Mouse (Mus musculus) testis, postnatal 14 days (tissue): ENCODE data around the gene Ranbp2.
"Not testable (repeated sequence)": the region's sequence is repeated elsewhere in the genome, so short reads cannot be mapped to it uniquely, and the experiment has no call there.

Experiments used
- DNase-seq: peaks from one replicate; pipeline ENCODE4 v3.0.0; 2021; ENCODE audit warnings: low spot score

Gene Ranbp2

DNA sequence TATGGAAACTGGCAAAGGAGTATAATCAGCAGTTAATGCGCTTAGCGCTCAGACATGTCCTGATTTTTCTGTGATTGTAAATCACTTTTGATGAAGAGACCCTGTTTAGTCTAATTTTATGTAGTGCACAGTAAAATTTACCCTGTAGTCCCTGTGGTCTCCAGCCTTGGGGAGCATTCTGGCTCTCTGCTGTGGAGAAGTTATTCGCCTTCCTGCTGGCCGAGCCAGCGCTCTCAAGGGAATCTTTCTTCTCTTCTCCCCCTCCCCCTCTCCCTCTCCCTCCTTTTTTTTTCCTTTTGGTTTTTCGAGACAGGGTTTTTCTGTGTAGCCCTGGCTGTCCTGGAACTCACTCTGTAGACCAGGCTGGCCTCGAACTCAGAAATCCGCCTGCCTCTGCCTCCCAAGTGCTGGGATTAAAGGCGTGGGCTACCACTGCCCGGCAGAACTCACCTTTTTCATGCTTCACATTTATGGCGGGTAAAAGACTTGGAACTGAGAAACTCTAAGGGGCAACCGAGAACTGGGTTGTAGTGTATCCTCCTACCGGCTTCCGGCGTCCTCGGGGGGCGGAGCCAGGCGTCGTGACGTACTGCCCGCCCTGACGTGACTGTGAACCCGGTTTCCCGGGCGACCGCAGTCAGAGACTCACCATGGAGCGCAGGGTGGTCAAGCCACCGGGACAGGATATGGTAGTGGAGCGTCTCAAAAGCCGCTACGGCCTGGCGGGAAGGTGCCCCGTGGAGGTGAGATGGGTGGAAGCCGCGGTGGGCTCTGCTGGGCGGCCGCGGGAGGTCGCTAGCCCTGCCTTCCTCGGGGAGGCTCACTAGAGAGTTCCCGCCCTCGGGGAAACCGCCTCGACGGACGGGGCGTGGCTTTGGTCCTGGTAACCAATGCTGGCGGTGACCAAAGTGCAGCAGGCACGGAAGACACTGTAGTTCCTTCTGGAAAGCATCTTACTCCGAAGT lies 50.9 kb downstream of the Ranbp2 start, which contains the start of gene Ccdc138:
Gene Ccdc138, plus strand, starts transcription at position 629 of the 965 bp plus-strand sequence.
- DNase-seq = peak; percentile 93

DNA sequence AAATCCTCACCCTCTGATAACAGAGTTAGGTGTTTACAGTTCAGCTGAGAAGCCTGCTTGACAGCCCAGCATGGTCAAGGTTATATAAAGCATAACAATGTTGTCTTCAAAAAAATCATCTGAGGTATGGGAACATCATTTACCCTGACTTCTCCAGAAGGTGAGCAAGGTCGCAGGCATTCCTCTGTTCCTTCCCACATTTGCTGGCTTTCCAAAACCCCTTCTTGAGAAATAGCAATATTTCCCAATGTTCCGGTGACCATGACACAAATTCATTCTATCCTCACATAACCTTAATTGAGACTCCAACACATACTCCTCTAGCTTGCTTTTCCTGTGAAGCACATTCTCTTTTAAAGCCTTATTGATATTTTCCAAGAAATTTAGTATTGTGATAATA lies 51.8 kb downstream of the Ranbp2 start:
- DNase-seq = no peak

DNA sequence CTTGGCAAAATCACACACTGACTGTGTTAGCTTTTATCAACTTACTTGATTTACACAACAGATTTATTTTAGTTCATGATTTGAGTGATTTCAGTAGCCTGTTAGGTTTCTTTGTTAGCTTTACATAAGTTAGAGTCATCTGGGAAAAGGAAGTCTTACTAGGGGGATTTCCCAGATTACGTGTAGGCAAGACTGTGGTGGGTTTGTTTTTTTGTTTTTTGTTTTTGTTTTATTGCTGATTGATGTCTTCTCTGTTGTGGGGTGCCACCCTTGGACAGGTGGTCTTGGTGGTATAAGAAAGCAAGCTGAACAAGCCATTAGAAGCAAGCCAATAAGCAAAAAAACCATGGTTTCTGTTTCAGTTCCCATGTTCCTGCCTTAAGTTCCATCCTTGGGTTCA lies 82.6 kb downstream of the Ranbp2 start:
- no peak for DNase-seq

DNA sequence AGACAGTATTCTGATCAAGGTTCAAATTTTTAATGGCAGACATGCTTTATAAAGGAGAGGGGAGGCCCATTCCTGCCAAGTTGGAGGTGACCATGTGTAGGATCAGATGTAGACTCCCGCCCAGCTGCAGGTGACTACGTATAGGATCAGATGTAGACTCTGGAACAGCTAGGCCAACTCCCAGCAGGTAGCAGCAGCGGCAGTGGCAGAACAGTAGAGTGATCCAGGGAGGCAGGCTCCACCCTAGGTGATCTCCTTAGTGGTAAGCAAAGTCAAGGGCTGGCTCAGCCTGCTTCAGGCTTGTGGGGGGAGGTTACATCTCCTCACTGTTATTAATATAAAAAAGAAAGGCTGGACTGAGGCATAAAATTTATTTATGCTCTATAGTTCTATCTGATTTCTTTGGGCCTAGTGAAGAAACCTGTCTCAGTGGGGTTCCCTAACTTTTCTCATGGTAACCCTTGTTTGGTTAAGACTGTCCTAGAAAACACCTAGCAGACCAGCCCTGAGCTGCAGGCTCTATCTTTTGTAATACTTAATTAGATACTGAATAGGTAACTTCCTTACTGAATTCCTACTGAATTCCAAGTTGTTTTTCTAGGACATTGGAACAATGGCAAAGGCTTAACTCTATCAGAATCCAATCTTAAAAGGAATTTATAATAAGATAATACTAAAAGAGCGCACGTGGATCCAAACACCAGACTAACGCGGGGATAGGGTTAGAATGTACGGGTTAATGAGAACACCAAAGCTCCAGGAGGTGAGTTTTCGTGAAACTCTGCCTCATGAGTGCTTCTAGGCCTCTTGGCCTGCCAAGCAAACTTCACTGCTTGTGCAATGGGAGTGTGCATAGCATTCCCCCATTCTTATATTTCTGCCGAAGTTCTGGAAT lies 84.4 kb downstream of the Ranbp2 start:
- DNase-seq = no peak

DNA sequence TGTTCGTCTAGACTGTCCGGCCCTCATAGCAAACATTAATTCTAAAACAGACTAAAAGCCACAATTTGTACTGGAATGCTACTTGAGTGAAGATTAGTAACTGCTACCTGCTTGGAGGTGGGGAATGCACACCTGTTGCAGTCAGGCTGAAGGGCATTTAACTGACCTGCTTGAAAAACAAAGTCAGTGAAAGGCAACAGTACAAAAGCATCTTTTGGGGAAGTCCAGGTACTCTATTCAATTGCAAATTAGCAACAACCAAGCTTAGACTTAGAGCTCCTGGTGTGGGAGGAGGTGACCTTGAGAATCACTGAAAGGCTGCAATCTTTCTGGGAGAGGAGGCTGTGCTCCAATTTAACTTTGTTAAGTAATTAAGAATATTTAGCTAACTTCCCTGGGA lies 85.5 kb downstream of the Ranbp2 start:
- no peak for DNase-seq

DNA sequence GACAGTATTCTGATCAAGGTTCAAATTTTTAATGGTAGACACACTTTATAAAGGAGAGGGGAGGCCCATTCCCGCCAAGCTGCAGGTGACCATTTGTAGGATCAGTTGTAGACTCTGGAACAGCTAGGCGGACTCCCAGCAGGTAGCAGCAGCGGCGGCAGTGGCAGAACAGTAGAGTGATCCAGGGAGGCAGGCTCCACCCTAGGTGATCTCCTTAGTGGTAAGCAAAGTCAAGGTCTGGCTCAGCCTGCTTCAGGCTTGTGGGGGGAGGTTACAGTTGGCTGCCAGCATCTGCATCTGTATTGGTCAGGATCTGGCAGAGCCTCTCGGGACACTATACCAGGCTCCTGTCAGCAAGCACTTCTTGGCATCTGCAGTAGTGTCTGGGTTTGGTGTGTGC lies 89.6 kb downstream of the Ranbp2 start:
- not testable (repeated sequence) for DNase-seq

DNA sequence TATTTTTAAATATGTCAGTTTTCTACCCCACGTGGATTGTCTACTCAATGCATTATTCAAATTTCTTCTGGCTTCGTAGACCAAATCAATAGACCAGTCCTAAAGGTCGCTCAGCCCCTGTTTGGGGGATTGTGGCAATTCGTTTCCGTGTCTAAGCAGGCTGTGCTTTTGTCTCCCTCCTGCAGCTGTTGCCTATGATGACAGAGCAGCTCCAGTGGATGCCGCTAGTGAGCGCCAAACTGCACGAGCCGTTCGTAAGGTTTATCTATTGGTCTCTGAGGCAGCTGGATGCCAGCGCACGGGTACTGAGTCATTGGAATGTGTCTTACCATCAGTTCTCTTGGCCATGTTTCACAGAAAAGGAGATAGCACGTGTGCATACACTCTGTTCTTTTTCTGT lies 93.9 kb downstream of the Ranbp2 start:
- DNase-seq = no peak
